Mouse (Mus musculus): ENCODE data around the gene Gm20388. TPM values are rescaled to one million over a fixed set of nuclear protein-coding genes. Genes with fewer than 3 reads are reported as not detected.

Gm20388 gene
- total RNA-seq, 1 experiment: 27.0 TPM

GRCm38 (mm10) chr8:121673153-121673552 lies 1762.5 kb downstream of the Gm20388 start:
- in situ Hi-C loops (cut with MboI; ENCODE audit: low sequenced_read_pairs in 2 of 2, unreplicated experiment in 2 of 2): no loop called here
- Histone ChIP-seq H3K9ac (ENCODE audit: insufficient read depth, low read depth, low read length, poor library complexity, severe bottlenecking) (no peak overlapping the region), H3K27ac (ENCODE audit: insufficient read depth, low read depth, low read length, poor library complexity, severe bottlenecking) (no peak overlapping the region), H3K4me3 (ENCODE audit: insufficient read depth in 1 of 2, low read depth in 1 of 2, low read length in 2 of 2, poor library complexity in 1 of 2, severe bottlenecking in 1 of 2) (no peak overlapping the region), H3K4me1 (ENCODE audit: control insufficient read depth in 2 of 2, insufficient read depth in 2 of 2, low read length in 2 of 2, poor library complexity in 1 of 2) (peaks cover 2 to 13% of the 10 kb centered on the region in 2 experiments; a peak in 1 of 4 replicates), H3K36me3 (ENCODE audit: control insufficient read depth, insufficient read depth, low read length, poor library complexity, severe bottlenecking) (no peaks in the 10 kb centered on the region), H3K9me3 (ENCODE audit: control insufficient read depth, insufficient read depth, low read depth, low read length) (no peaks in the 10 kb centered on the region)
- TF ChIP-seq MAFK (IDR thresholded peaks at IDR 0.05; ENCODE audit: insufficient read depth, low read depth, low read length) (no peak), ZNF384 (IDR thresholded peaks at IDR 0.05; ENCODE audit: low read depth, low read length) (no peak), CHD2 (IDR thresholded peaks at IDR 0.05; ENCODE audit: low read depth, low read length) (no peak), ZC3H11A (IDR thresholded peaks at IDR 0.05; ENCODE audit: borderline replicate concordance, low read depth, low read length) (no peak), HCFC1 (IDR thresholded peaks at IDR 0.05; ENCODE audit: borderline replicate concordance, insufficient read depth, low read length) (no peak)
- DNase-seq (ENCODE audit: low read depth, low spot score): no peak

GRCm38 (mm10) chr8:121673917-121674316 lies 1763.3 kb downstream of the Gm20388 start:
- DNase-seq (ENCODE audit: low read depth, low spot score): no peak
- TF ChIP-seq HCFC1 (IDR thresholded peaks at IDR 0.05; ENCODE audit: borderline replicate concordance, insufficient read depth, low read length): peak; percentile 98
- TF ChIP-seq MAFK (IDR thresholded peaks at IDR 0.05; ENCODE audit: insufficient read depth, low read depth, low read length): no peak
- H3K9ac ChIP-seq (ENCODE audit: insufficient read depth, low read depth, low read length, poor library complexity, severe bottlenecking): no peak overlapping the region
- peaks cover 2 to 11% of the 10 kb centered on the region in 2 experiments; a peak in 1 of 4 replicates for H3K4me1 ChIP-seq (ENCODE audit: control insufficient read depth in 2 of 2, insufficient read depth in 2 of 2, low read length in 2 of 2, poor library complexity in 1 of 2)
- H3K27ac ChIP-seq (ENCODE audit: insufficient read depth, low read depth, low read length, poor library complexity, severe bottlenecking): no peak overlapping the region
- H3K36me3 ChIP-seq (ENCODE audit: control insufficient read depth, insufficient read depth, low read length, poor library complexity, severe bottlenecking): no peaks in the 10 kb centered on the region
- no peak overlapping the region for H3K4me3 ChIP-seq (ENCODE audit: insufficient read depth in 1 of 2, low read depth in 1 of 2, low read length in 2 of 2, poor library complexity in 1 of 2, severe bottlenecking in 1 of 2)
- in situ Hi-C loops (cut with MboI; ENCODE audit: low sequenced_read_pairs in 2 of 2, unreplicated experiment in 2 of 2): no loop called here
- no peaks in the 10 kb centered on the region for H3K9me3 ChIP-seq (ENCODE audit: control insufficient read depth, insufficient read depth, low read depth, low read length)

- DNase-seq (ENCODE audit: low read depth, low spot score): no peak
Observed at GRCm38 (mm10) chr8:121674524-121674923, 1763.9 kb downstream of the Gm20388 start.

GRCm38 (mm10) chr8:121675161-121675560 lies 1764.5 kb downstream of the Gm20388 start:
- Histone ChIP-seq H3K9me3 (ENCODE audit: control insufficient read depth, insufficient read depth, low read depth, low read length) (no peaks in the 10 kb centered on the region), H3K4me3 (ENCODE audit: insufficient read depth in 1 of 2, low read depth in 1 of 2, low read length in 2 of 2, poor library complexity in 1 of 2, severe bottlenecking in 1 of 2) (no peak overlapping the region), H3K27ac (ENCODE audit: insufficient read depth, low read depth, low read length, poor library complexity, severe bottlenecking) (no peak overlapping the region), H3K9ac (ENCODE audit: insufficient read depth, low read depth, low read length, poor library complexity, severe bottlenecking) (peak overlapping the region; percentile 65), H3K36me3 (ENCODE audit: control insufficient read depth, insufficient read depth, low read length, poor library complexity, severe bottlenecking) (no peaks in the 10 kb centered on the region), H3K4me1 (ENCODE audit: control insufficient read depth in 2 of 2, insufficient read depth in 2 of 2, low read length in 2 of 2, poor library complexity in 1 of 2) (peaks cover 2 to 6% of the 10 kb centered on the region in 2 experiments; a peak in 1 of 4 replicates)
- in situ Hi-C loops (cut with MboI; ENCODE audit: low sequenced_read_pairs in 2 of 2, unreplicated experiment in 2 of 2): no loop called here
- no peak for TF ChIP-seq ZNF384 (IDR thresholded peaks at IDR 0.05; ENCODE audit: low read depth, low read length)
- no peak for TF ChIP-seq MAFK (IDR thresholded peaks at IDR 0.05; ENCODE audit: insufficient read depth, low read depth, low read length)
- no peak for DNase-seq (ENCODE audit: low read depth, low spot score)

More at GRCm38 (mm10) chr8:121674524-121674923, 1763.9 kb downstream of the Gm20388 start:
- TF ChIP-seq ZNF384 (IDR thresholded peaks at IDR 0.05; ENCODE audit: low read depth, low read length) (no peak), HCFC1 (IDR thresholded peaks at IDR 0.05; ENCODE audit: borderline replicate concordance, insufficient read depth, low read length) (no peak), MAFK (IDR thresholded peaks at IDR 0.05; ENCODE audit: insufficient read depth, low read depth, low read length) (no peak), ZC3H11A (IDR thresholded peaks at IDR 0.05; ENCODE audit: borderline replicate concordance, low read depth, low read length) (no peak), CHD2 (IDR thresholded peaks at IDR 0.05; ENCODE audit: low read depth, low read length) (no peak)
- Histone ChIP-seq H3K27ac (ENCODE audit: insufficient read depth, low read depth, low read length, poor library complexity, severe bottlenecking) (no peak overlapping the region), H3K4me1 (ENCODE audit: control insufficient read depth in 2 of 2, insufficient read depth in 2 of 2, low read length in 2 of 2, poor library complexity in 1 of 2) (peaks cover 2 to 6% of the 10 kb centered on the region in 2 experiments; a peak in 1 of 4 replicates), H3K9me3 (ENCODE audit: control insufficient read depth, insufficient read depth, low read depth, low read length) (no peaks in the 10 kb centered on the region), H3K9ac (ENCODE audit: insufficient read depth, low read depth, low read length, poor library complexity, severe bottlenecking) (no peak overlapping the region), H3K36me3 (ENCODE audit: control insufficient read depth, insufficient read depth, low read length, poor library complexity, severe bottlenecking) (no peaks in the 10 kb centered on the region), H3K4me3 (ENCODE audit: insufficient read depth in 1 of 2, low read depth in 1 of 2, low read length in 2 of 2, poor library complexity in 1 of 2, severe bottlenecking in 1 of 2) (no peak overlapping the region)
- in situ Hi-C loops (cut with MboI; ENCODE audit: low sequenced_read_pairs in 2 of 2, unreplicated experiment in 2 of 2): no loop called here

DNA sequence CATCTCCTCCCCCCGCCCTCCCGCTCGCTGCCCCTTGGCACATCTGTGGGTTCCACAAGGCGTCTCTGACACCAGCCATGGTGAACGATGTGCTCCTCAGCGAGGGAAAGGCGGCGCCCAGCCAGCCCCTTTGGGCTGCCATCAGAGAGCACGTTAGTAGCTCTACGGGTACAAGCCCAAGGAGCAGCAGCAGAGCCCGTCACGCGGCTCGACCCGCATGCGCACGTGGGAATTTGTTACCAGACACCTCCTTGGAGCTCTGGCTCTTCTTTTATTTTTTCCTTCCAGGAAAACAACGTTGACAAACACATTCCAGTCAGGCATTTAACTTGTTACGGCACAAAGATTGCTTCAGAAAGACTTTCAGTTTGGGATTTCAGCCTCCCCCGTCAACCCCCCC lies 1765.1 kb downstream of the Gm20388 start:
- Histone ChIP-seq H3K4me1 (ENCODE audit: control insufficient read depth in 2 of 2, insufficient read depth in 2 of 2, low read length in 2 of 2, poor library complexity in 1 of 2) (peaks cover 2 to 6% of the 10 kb centered on the region in 2 experiments; a peak in 1 of 4 replicates), H3K9ac (ENCODE audit: insufficient read depth, low read depth, low read length, poor library complexity, severe bottlenecking) (peak overlapping the region; percentile 65), H3K36me3 (ENCODE audit: control insufficient read depth, insufficient read depth, low read length, poor library complexity, severe bottlenecking) (no peaks in the 10 kb centered on the region), H3K9me3 (ENCODE audit: control insufficient read depth, insufficient read depth, low read depth, low read length) (no peaks in the 10 kb centered on the region), H3K4me3 (ENCODE audit: insufficient read depth in 1 of 2, low read depth in 1 of 2, low read length in 2 of 2, poor library complexity in 1 of 2, severe bottlenecking in 1 of 2) (peak overlapping the region; percentile 52 to 54), H3K27ac (ENCODE audit: insufficient read depth, low read depth, low read length, poor library complexity, severe bottlenecking) (no peak overlapping the region)
- no peak for DNase-seq (ENCODE audit: low read depth, low spot score)
- TF ChIP-seq ZC3H11A (IDR thresholded peaks at IDR 0.05; ENCODE audit: borderline replicate concordance, low read depth, low read length) (no peak), CHD2 (IDR thresholded peaks at IDR 0.05; ENCODE audit: low read depth, low read length) (no peak)
- in situ Hi-C loops (cut with MboI; ENCODE audit: low sequenced_read_pairs in 2 of 2, unreplicated experiment in 2 of 2): no loop called here
